Mouse (Mus musculus) limb, embryonic 13.5 days (tissue): ENCODE results near the gene Ddx3x. TPM values are rescaled to one million over a fixed set of nuclear protein-coding genes. Genes with fewer than 3 reads are reported as not detected.
"Not testable (repeated sequence)": the region's sequence is repeated elsewhere in the genome, so short reads cannot be mapped to it uniquely, and the experiment has no call there.

Experiments used
- ATAC-seq: fragments of 200-750 bp; cut with Nextera tagmentation; 2 replicates; pipeline ENCODE4 v1.8.0; 2017; ENCODE audit warnings: low read depth, moderate number of reproducible peaks, moderate TSS enrichment; ENCODE audit not compliant: low FRiP score
- H3K27ac ChIP-seq: fragments of 300-500 bp; sonication (generic); 2 replicates; pipeline ENCODE4 v1.5.1; 2015; ENCODE audit warnings: inconsistent platforms, mild to moderate bottlenecking, moderate library complexity
- H3K27me3 ChIP-seq: fragments of 300-500 bp; sonication (generic); 2 replicates; pipeline ENCODE4 v1.6.1; 2015; ENCODE audit warnings: mild to moderate bottlenecking, inconsistent platforms
- H3K36me3 ChIP-seq: fragments of 300-500 bp; sonication (generic); 2 replicates; pipeline ENCODE4 v1.6.1; 2015; ENCODE audit warnings: inconsistent platforms, mild to moderate bottlenecking, moderate library complexity
- H3K4me1 ChIP-seq: fragments of 300-500 bp; sonication (generic); 2 replicates; pipeline ENCODE4 v1.6.1; 2015; ENCODE audit warnings: inconsistent platforms
- H3K4me2 ChIP-seq: fragments of 300-500 bp; sonication (generic); replicated peaks from 2 replicates; pipeline ENCODE4 v1.6.1; 2015; ENCODE audit warnings: inconsistent platforms, mild to moderate bottlenecking, moderate library complexity
- H3K4me3 ChIP-seq: fragments of 300-500 bp; sonication (generic); 2 replicates; pipeline ENCODE4 v1.5.1; 2015; ENCODE audit warnings: moderate library complexity, mild to moderate bottlenecking, inconsistent platforms
- H3K9ac ChIP-seq: fragments of 300-500 bp; sonication (generic); 2 replicates; pipeline ENCODE4 v1.6.1; 2015; ENCODE audit warnings: mild to moderate bottlenecking, inconsistent platforms
- H3K9me3 ChIP-seq: fragments of 300-500 bp; sonication (generic); 2 replicates; pipeline ENCODE4 v1.6.1; 2016; ENCODE audit warnings: inconsistent platforms
- WGBS: fragments of 180-500 bp; shearing (Covaris S2); methylation state at CpG from one replicate; pipeline ENCODE4 v1.1.7; 2015; 5-methylcytosine and 5-hydroxymethylcytosine counted together
- polyA plus RNA-seq: library from polyadenylated mRNA; unstranded; fragments of >200 nt; fragmentation: Nextera tagmentation; extraction: Ambion mirVana; gene quantifications from 2 replicates; pipeline ENCODE4 v1.2.1, GENCODE M21; 2015

The Ddx3x gene
- polyA plus RNA-seq = 144 TPM in 2 replicates

DNA sequence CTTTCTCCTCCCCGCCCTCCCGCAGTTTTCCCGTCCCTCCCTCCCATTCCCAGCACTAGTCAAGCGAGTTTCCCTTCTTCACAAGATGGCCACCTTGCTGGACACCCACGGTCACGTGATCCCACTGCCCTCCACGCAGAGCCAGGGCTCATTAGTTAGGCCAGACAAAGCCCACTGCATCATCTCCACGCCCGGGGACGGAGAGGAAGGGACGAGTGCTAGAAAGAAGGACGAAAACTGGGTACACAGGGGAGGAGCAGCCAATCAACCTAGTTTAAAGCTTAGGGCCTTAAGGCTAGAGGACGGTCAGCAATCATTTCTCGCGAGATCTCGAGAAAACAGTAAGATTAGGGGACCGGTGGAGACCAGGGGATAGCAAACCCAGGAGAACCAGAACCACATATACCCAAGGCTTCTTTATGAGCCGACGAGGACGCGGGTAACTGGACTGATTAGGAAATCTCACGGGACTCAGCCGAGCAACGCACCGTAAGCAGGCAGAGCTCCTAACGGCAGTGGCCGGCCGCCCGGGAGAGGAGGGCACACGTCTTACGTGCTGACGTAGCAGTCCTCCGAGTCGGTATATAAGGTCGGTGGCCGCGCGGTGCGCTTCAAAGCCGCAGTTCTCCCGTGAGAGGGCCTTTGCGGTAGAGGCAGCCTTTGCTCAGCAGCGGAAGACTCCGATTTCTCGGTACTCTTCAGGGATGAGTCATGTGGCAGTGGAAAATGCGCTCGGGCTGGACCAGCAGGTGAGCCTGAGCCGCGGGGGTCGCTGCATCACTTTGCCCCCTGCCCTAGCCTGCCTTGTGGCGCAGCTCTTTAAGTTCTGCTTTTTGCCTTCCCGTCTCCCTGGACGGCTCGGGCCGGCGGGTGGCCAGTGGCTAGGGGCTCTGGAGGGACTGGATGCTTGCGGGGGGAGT is at the start of gene Ddx3x:
Gene Ddx3x, plus strand, starts transcription at position 562 of the 920 bp plus-strand sequence.
- Histone ChIP-seq H3K9ac (peak within 1 kb of the TSS; percentile 98), H3K4me2 (peak within 1 kb of the TSS; percentile 78), H3K4me3 (peak within 1 kb of the TSS; percentile 82), H3K27ac (peak within 1 kb of the TSS; percentile 98), H3K27me3 (no peaks in the 10 kb centered on the region), H3K9me3 (no peaks in the 10 kb centered on the region), H3K4me1 (peaks cover 13% of the 10 kb centered on the region), H3K36me3 (peaks cover 13% of the 10 kb centered on the region)
- ATAC-seq = peak; percentile 93
- WGBS = under 1% methylated on average over 56 of the region's 57 CpGs

GRCm38 (mm10) chrX:13231243-13231642 is 49.5 kb upstream of the Ddx3x start:
- no peak overlapping the region for H3K9ac ChIP-seq
- H3K4me3 ChIP-seq = peak overlapping the region; percentile 24
- ATAC-seq = no peak

DNA sequence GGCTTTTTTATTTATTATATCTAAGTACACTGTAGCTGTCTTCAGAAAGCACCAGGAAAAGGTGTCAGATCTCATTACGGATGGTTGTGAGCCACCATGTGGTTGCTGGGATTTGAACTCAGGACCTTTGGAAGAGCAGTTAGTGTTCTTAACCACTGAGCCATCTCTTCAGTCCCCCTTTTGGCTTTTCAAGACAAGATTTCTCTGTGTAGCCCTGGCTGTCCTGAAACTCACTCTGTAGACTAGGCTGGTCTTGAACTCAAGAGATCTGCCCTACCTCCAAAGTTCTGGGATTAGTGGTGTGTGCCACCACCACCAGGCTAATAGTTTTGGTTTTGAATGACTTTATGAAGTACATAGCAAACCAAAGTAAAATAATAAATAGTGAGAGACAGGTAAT is 47.9 kb upstream of the Ddx3x start:
- H3K9ac ChIP-seq, H3K9me3 ChIP-seq, H3K27me3 ChIP-seq, H3K4me3 ChIP-seq, ATAC-seq, H3K27ac ChIP-seq, H3K36me3 ChIP-seq, H3K4me2 ChIP-seq: not testable (repeated sequence)
- peaks cover 16% of the 10 kb centered on the region; the same call in 1 of the 2 replicates for H3K4me1 ChIP-seq
- WGBS = 94% methylated on average over 1 of the region's 1 CpGs

More at GRCm38 (mm10) chrX:13231243-13231642, 49.5 kb upstream of the Ddx3x start:
- 36% methylated on average over 9 of the region's 9 CpGs for WGBS
- peak overlapping the region; percentile 50 for H3K4me2 ChIP-seq
- peak overlapping the region; percentile 73; the same call in 1 of the 2 replicates for H3K27ac ChIP-seq
- H3K36me3 ChIP-seq = no peaks in the 10 kb centered on the region
- H3K9me3 ChIP-seq = no peaks in the 10 kb centered on the region
- H3K4me1 ChIP-seq = peaks cover 12% of the 10 kb centered on the region; the same call in 1 of the 2 replicates
- peaks cover 2% of the 10 kb centered on the region; the same call in 1 of the 2 replicates for H3K27me3 ChIP-seq

DNA sequence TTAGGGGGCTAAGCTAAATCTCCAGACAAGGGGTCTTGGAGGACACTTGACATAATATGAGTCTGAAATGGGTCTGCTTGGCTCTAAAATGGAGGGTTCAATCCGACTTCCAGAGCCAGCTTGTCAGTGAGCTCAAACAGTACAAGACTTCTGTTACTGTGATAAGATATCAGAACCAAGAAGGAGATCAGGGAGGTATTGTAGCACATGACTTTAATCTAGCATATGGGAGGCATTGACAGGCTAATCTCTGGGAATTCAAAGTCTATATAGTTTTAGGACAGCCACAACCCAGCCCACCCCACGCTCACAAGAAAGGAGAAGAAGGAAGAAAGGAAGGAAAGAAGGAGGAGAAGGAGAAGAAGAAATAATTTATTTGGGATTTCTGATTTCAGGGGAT is 47.1 kb upstream of the Ddx3x start:
- no peak for ATAC-seq
- Histone ChIP-seq H3K4me1 (peaks cover 16% of the 10 kb centered on the region; the same call in 1 of the 2 replicates), H3K36me3 (no peaks in the 10 kb centered on the region), H3K4me3 (no peak overlapping the region), H3K9me3 (no peaks in the 10 kb centered on the region), H3K27me3 (peaks cover 6% of the 10 kb centered on the region), H3K9ac (no peak overlapping the region), H3K4me2 (no peak overlapping the region), H3K27ac (no peak overlapping the region)
- WGBS = 65% methylated on average over 2 of the region's 2 CpGs

DNA sequence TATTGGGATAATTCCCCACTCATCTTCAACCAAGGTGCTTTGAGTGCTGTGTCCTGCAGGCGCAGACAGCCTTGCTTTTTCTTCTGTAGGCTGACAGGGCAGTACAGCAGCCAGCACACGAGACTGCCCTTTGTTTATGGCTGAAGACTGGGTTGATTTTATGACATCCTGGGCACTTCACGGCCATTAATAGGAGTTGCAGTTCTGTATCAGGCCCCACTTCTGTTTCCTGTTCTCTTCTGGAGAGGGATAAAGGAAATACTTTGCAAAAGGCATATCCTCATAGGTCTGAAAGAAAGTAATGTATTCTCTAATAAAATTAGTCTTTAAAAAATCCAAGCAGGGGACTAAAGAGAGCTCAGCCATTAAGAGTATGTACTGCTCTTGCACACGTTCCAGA is 46.1 kb upstream of the Ddx3x start:
- Histone ChIP-seq H3K27me3 (peaks cover 16% of the 10 kb centered on the region), H3K27ac (peak overlapping the region; percentile 39; the same call in 1 of the 2 replicates)
- ATAC-seq = no peak

DNA sequence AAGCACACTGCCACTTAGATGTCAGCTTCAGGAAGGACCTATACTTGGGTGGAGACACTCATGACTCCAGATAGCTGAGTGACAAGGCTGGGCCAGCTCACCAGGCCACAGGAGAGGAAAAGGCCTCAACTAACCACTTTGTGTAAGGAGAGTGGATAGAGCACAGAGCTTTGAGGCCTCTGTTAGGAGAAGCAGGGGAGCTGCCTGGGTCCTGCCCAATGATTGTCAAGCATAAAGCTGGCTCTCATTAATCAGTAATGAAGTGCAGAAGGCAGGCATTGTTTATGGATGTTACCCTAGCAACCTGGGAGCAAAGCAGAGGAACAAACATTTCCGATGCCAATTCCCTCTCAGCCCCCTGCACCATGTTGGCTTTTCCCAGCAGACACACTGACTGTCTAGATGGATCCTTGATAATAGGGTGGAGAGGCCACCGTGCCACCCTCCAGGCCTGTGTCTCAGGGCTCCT is 44.6 kb upstream of the Ddx3x start:
- Histone ChIP-seq H3K4me1 (peaks cover 24% of the 10 kb centered on the region), H3K27ac (peak overlapping the region; percentile 39; the same call in 1 of the 2 replicates), H3K9ac (no peak overlapping the region), H3K4me3 (no peak overlapping the region), H3K4me2 (no peak overlapping the region), H3K36me3 (no peaks in the 10 kb centered on the region), H3K9me3 (no peaks in the 10 kb centered on the region), H3K27me3 (peaks cover 17% of the 10 kb centered on the region)
- 19% methylated on average over 2 of the region's 2 CpGs for WGBS
- peak; percentile 57; the same call in 1 of the 2 replicates for ATAC-seq

More for the DNA sequence above, 46.1 kb upstream of the Ddx3x start:
- Histone ChIP-seq H3K9ac (no peak overlapping the region), H3K4me2 (no peak overlapping the region), H3K9me3 (no peaks in the 10 kb centered on the region), H3K36me3 (no peaks in the 10 kb centered on the region), H3K4me3 (no peak overlapping the region), H3K4me1 (peaks cover 16% of the 10 kb centered on the region; the same call in 1 of the 2 replicates)
- WGBS = 24% methylated on average over 4 of the region's 4 CpGs

DNA sequence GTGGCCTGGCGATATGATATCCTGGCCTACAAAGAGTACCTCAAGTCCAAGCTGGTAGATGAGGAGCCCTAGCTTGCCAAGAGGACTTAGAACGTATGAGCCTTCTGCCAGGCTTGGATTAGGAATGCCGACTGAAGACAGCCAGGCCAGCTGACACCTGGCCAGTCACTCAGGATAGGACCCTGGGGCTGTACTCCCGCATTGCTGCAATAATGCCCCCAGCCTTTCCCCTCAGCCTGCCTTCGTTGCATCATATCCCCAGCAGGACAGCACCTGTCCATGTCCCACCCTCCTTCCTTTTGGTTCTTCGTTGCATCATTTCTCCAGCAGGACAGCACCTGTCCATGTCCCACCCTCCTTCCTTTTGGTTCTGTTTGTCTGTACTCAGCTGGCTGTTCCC is 41.3 kb upstream of the Ddx3x start:
- Histone ChIP-seq H3K27me3 (peaks cover 18% of the 10 kb centered on the region), H3K4me1 (peaks cover 26% of the 10 kb centered on the region), H3K36me3 (no peaks in the 10 kb centered on the region), H3K27ac (no peak overlapping the region), H3K4me2 (no peak overlapping the region), H3K4me3 (no peak overlapping the region), H3K9me3 (no peaks in the 10 kb centered on the region), H3K9ac (no peak overlapping the region)
- ATAC-seq = no peak
- WGBS = 75% methylated on average over 6 of the region's 6 CpGs

- H3K9ac ChIP-seq = no peak overlapping the region
- peaks cover 27% of the 10 kb centered on the region for H3K4me1 ChIP-seq
- peaks cover 18% of the 10 kb centered on the region for H3K27me3 ChIP-seq
- H3K4me3 ChIP-seq = peak overlapping the region; percentile 40; the same call in 1 of the 2 replicates
- H3K9me3 ChIP-seq = no peaks in the 10 kb centered on the region
- H3K27ac ChIP-seq = peak overlapping the region; percentile 97
- H3K36me3 ChIP-seq = no peaks in the 10 kb centered on the region
- H3K4me2 ChIP-seq = peak overlapping the region; percentile 63
- 24% methylated on average over 11 of the region's 11 CpGs for WGBS
- ATAC-seq = no peak
Observed at GRCm38 (mm10) chrX:13240646-13241425, 39.9 kb upstream of the Ddx3x start.

DNA sequence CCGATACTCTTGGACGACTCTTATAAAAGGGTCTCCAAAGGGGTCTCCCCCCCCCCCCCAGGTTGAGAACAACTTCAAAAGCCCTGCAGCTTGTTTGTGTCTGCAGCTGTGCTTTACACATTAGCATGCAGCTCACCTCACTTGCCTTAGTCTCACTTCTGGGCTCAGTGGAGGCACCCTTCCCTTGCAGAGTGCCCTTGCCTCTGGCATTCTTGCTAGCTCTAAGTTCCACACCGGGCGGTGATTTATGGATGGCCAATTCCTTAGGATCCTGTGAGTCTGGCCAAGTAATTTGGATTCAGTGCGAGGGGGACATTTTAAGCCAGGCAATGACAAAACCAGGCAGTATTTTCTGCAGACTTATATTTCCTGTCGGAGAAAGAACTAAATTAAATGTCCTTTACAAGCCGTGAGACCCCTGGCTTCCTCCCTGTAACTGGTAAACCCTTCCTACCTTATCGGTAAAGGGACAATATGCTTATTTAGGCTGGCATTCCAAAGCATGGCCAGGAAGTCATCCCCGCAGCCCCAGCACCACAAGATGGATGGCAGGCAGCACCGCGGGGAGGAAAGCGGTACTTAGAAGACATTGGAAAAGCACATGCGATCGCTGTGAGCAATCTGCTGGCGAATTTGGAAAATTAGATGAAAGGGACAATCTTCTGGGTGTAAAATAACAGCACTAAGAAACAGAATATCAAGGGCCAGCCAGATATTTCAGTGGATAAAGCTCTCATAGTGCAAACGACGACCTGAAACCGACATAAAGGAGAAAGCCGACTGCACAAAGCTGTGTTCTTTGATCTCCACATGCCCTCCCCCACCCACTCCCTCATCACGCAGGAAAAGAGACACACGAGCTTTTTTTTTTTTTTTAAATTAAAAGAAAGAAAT is 39.1 kb upstream of the Ddx3x start:
- Histone ChIP-seq H3K9me3 (no peaks in the 10 kb centered on the region), H3K27ac (peak overlapping the region; percentile 97), H3K27me3 (peaks cover 22% of the 10 kb centered on the region), H3K9ac (peak overlapping the region; percentile 70), H3K4me2 (peak overlapping the region; percentile 63), H3K4me1 (peaks cover 20% of the 10 kb centered on the region), H3K4me3 (peak overlapping the region; percentile 40), H3K36me3 (no peaks in the 10 kb centered on the region)
- WGBS = 8% methylated on average over 21 of the region's 21 CpGs
- ATAC-seq = no peak

DNA sequence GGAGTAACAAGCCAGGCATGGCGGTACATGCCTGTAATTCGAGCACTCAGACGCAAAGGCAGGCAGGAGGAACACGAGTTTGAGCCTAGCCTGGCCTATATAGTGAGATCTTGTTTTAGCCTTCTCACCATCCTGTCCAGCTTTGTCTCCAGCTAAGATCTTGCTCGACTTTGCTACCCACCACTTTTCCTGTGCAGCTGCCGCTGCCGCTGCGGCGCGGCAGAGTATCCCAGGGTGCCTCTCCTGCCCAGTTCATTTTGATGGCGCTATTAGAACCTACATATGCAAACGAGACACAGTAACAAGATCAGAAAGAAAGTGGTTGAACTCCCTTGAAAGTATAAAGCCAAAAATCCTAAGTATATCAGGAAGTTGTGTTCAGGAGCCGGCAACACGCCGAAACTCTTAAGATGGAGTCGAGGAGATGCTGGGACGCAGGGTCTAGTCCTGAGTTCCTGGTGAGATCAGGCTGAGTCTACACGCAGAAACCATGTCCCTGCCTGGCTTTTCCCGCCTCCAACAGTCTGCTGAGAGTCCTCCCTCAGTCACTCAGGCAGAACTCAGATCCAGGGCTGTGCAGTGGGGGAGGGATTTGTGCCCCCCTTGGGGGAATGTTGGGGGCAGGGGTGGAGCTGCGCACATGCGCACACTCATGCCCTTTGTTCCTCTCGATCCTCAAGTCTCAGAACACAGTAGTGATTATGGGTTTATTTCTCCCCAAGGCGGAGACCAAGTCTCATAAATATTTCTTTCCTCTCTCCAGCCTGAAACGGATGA is 38.3 kb upstream of the Ddx3x start:
- H3K36me3 ChIP-seq = no peaks in the 10 kb centered on the region
- no peaks in the 10 kb centered on the region for H3K9me3 ChIP-seq
- H3K9ac ChIP-seq = peak overlapping the region; percentile 70
- peaks cover 20% of the 10 kb centered on the region for H3K4me1 ChIP-seq
- 10% methylated on average over 24 of the region's 24 CpGs for WGBS
- ATAC-seq = peak; percentile 97
- H3K4me3 ChIP-seq = peak overlapping the region; percentile 40
- peaks cover 22% of the 10 kb centered on the region for H3K27me3 ChIP-seq
- H3K4me2 ChIP-seq = peak overlapping the region; percentile 63
- H3K27ac ChIP-seq = peak overlapping the region; percentile 97
